Mouse (Mus musculus) monocyte, adult 2 months (primary cell): ENCODE data around the gene Pacrg.

Experiments
- DNase-seq, 2 experiments: peaks; one replicate each; pipeline ENCODE4 v3.0.0; 2022; ENCODE audit warnings: low spot score in 2 of 2, low read depth in 1 of 2

Gene Pacrg

GRCm38 (mm10) chr17:10840148-10840707 lies at the start of gene Pacrg, which contains the start of gene Prkn:
Pacrg (minus strand) TSS chr17:10840311.
Prkn (plus strand) TSS chr17:10840384.
- DNase-seq, result peak; percentile 93 to 94

- DNase-seq, result no peak
Measured at GRCm38 (mm10) chr17:10887924-10888323, 47.8 kb upstream of the Pacrg start.

DNA sequence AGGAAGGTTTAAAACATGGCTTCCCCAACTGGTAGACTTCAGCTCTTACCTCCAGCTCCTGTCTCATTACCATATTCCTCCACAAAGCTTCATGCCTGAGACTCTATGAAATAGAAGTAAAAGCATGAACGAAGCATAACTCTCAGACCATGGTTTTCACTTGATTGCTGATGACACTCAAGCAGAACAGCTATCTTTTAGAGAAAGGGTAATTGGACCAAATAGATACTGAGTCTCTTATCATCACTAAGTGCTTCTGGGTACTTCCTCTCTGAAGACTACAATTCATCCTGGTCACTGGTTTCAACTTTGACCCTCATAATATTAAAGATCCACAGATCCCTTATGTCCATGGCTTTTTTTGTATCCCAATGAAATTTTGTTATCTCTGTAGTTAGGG lies 42.1 kb upstream of the Pacrg start:
- no peak for DNase-seq

DNA sequence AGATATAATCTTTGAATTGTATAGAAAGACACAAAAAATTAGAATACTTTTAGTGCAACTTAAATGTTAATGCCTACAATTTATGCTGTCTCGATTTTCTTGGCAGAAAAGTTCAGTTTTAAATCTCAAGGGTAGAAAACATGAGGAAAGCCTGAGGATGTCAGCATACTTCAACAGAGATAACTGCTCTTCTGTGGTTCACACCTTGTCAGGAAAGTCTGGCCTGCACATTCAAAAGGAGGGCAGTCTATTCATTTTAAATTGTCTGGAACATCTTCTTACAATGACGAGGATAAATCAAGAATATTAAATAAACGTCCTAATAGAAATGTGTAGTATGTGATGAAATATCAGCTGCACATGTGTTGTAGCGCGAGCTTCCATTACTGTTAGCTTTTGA lies 38.9 kb upstream of the Pacrg start:
- no peak for DNase-seq

DNA sequence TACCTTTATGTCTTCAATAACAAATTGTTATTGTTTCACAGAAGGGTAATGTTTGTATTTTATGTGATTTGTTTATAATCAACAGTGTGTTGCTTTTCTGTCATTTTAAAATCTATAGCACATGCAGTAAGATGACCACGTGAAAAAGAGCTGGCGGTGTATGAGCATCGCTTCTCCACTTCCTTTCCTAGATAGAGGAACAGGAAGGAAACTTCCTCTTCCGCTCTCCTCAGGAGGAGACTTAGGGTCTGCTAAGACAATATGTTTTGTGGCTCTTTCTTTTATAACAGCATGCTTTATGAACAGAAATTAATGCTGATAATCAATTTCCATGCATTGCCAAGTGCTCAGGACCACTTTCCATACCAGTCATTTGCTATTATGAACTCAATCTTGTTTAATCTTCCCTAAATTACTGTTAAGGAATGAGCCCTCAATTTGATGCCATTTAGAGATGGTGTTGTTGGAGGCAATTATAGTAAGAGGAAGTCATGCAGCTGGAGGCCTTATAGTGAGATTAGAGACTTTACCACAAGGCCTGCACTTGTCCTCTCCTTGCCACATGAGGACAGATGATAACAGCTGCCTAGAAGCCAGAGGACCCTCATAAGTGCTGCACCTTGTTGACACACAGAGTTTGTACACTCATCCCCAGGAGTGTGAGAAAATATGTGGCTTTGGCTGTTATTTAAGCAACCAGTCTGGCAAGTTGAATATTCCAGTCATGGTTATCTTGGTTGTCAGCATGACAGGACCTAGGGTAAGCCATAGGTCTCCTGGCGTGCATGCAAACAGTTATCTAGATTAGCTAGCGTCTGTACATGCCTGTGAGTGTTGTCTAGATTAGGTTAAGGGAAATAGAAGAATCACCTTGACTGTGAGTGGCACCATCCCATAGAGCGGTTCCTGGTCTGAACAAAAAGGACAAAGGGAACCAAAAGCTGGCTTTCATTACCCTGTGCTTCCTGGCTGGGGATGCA lies 34.4 kb upstream of the Pacrg start:
- no peak for DNase-seq

DNA sequence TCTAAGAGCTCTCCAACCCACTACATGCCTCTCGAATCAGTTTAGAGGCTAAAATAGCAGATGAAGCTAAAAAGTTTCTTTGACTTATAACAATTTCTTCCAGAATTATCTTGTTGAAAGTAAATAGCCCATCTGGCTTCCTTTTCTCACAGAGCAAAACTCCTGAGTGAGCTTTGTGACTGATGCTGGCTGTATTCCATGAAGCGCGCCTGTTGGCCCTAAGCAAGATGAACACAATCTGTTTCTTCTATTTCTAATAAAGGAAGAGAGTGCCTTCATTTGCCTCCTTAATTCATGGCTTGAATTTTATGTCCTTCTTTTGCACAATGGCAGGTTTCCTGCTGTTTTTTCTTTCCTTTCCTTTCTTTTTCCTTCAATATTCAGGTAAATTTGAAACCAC lies 14.1 kb upstream of the Pacrg start:
- DNase-seq, result no peak

DNA sequence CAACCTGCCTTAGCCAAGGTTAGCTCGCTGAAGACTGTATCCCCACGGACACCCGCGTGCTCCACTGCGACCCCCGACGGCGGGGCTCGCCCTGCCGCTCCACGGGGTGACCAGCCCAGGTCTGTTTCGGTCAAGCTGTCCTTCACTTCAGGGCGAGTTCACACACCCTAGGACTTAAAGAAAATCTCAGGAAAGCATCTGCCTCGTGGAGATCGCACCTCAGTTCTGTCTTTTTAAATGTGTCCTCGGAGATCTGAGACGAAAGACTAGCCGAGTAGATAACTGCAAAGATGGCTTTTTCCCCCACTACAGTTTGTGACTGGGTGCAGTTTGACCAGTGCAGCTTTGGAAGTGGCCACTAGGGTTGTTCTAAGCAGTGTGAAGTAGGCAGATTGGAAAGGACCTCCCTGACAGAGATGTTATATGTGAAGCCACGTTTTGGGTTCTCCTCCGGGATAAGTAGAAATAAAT lies 655 bp upstream of the Pacrg start:
- DNase-seq, result peak; percentile 10 to 36

- DNase-seq, result no peak
Measured at GRCm38 (mm10) chr17:10818971-10819370, 21.1 kb downstream of the Pacrg start.

GRCm38 (mm10) chr17:10808571-10808970 lies 31.5 kb downstream of the Pacrg start:
- no peak for DNase-seq

- DNase-seq, result no peak
Measured at GRCm38 (mm10) chr17:10807261-10807998, 32.7 kb downstream of the Pacrg start.

DNA sequence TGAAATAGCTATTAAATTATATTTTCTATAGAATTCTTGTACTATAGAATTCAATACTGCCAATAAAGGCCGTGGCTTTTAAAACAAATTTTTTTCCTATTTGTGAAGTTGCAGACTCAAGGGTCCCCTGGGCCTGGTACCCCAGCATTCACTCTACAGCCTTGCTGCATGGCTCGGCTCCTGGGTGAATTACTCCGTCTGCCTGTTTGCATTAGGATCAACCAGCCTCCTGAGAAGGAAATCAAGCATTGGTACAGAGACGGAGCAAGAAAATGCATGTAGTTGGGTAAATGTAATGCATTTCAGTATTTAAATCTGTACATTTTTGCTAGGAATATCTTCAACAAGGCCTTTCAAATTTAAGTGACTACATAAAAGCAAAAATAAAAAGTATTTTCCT lies 33.4 kb downstream of the Pacrg start:
- no peak for DNase-seq

DNA sequence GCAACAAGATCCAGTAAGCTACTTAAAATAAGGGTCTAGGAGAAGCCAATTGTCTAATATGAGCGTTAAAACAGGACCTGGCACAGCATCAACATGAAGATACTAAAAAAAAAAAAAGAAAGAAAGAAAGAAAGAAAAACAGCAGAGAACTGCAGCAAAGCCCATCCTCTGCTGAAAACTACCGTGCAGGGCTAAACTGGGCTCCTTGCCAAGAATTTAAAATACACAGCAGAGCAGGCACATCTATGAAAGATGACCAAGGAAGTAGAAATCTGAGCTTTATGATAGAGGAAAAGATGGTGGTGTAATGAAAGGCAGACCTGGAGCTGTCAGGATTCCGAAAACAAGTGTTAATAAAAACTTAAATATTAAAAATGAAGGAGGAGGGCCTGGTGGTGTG lies 48.5 kb downstream of the Pacrg start:
- DNase-seq, result no peak

DNA sequence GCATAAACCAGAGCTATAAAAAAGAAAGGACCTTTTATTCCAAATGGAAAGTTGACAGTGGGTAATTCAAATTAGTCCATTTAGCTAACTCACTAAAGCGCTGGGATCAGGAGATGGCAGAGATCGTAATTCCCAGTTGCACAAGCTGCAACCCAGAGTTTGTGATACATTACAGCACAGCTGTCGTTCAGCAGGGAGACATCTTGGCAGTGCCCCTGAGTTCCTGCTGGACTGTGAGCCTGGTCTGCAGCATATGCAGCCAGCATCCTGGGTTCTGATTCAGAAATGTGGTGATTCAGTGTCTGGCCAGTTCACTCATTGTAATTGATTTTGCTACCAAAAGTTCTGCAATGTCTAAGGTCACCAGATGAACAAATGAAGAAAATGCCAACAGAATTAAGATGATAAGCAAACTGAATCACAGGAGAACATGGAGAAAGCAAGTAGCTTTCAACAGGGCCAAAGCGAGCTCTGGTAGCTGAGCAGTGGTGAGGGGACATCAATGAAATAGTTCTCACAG lies 55.6 kb downstream of the Pacrg start:
- DNase-seq, result no peak

DNA sequence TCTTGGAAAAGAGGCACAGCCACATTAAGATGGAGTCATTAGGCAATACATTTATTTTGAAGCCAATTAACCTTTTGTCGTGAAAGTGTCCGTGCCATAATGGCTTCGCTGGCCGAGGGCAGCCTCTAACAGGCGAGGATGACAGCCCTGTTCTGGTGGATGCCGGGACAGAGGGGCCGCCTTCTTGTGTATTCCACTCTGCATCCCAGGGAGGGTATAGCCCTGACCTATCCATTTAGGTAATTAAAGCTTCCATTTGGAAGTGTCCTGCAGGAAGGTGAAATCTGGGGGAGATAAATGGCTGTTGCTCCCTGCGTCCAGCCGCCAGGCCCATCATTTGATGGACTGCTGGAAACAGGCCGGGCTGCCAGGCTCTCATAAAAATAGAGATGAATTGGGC lies 63.6 kb downstream of the Pacrg start:
- no peak for DNase-seq

DNA sequence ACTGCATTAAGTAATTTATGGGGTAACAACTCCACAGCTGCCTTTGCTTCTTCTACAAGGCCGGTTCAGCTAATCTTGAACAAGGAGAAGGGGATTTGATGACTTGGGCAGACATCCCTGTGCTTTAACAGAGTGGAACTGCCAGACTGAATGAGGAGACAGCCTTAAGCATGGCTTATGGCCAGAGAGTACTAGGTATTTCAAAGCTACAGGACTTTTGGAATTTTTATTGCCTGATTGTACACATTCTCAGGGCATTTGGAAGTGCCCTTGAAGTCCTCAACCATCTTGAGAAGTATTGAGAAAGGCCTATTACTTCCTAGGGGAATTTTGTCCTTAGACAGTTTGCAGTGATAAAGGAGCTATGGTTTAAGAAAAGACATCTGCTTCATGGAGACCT lies 65.6 kb downstream of the Pacrg start:
- no peak for DNase-seq

- no peak for DNase-seq
Measured at GRCm38 (mm10) chr17:10772207-10772606, 67.9 kb downstream of the Pacrg start.

DNA sequence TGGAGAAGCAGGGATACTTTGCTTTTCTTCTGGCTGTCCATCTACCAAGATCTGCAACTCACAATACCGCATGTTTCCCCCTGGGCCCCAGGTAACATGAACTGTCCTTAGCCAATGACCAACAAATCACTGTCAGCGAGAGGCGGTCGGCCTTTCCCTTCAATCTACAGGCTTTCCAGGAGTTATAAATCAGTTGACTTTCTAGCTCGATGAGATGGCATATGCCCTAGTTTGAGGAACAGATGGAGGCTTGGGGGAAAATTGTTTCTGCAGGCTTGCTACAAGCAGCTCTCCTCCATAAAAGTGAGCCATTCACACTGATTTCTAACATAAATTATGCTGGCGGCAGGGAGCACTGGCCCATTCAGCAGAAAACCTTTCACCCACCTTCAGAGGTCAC lies 70.2 kb downstream of the Pacrg start:
- no peak for DNase-seq

GRCm38 (mm10) chr17:10766735-10767406 lies 73.2 kb downstream of the Pacrg start:
- no peak for DNase-seq

DNA sequence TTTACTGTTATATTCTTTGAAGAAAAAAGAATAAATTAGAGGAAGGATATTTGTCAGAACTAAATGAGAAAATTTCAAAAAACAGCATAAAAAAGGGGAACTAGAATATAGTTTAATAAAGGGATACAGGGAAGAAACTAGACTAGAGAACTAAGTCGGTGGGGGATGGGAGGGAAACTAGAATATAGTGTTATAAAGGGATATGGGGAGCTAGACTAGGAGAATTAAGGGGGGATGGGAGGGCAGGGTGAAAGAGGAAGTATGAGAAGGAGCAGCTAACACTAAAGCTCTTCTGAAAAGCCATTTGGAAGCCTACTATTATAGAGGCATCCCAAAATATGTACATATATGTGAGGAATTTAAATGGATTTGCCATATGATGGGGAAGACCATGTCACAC lies 75.8 kb downstream of the Pacrg start:
- no peak for DNase-seq

DNA sequence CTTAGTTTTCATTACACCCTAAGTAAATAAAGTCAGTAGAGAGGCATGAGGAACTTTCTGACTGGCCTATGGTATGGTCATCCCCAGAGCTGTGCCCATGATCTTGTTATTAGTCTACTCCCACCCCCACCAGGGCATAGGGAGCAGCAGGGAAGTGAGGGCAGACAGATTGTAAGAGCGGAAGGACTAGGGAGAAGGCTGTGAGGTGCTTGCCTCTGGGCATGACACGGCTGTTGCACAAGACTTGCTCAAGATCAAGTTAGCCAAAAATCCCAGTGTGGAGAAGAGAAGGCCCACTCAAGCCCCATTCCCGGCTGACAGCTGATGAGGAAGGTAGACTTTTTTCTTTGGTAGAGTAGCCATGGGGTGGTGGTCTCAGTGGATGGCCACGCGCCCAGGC lies 82.7 kb downstream of the Pacrg start:
- no peak for DNase-seq
